ENCODE assay signal across 8 mouse cellular contexts in the genomic region with DNA sequence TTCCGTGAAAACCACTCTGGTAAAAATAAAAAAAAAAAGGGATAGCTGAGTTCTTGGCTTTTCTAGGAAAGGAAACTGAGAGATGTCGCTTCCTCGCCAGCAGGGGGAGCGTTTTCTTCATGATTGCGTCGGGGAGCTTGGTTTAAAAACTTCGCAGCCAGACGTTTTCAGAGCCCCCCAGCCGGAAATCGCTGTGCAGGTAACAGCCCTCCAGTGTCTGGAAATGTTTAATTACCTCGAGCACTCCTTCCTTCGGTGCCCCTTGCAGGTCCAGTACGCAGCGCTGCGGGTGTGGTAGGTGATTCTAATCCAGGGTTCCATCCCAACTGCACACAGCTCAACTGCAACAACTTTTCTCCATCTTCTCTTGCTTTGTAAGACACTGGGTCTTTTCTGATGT. TPM values are rescaled to one million over a fixed set of nuclear protein-coding genes. Genes with fewer than 3 reads are reported as not detected.
DNase-seq lines count a peak whose midpoint lies in the region; ATAC-seq lines count a peak whose summit lies in the region.

A gene (plus strand): TSS at position 146 of the 400 bp plus-strand sequence.

- intact Hi-C loops in left cerebral cortex, postnatal 25 days (cut with DNase I), result loop anchor here (2.0 to 10.0 kb wide), 6 partner anchors 315 to 1017 kb away; no protein-coding TSS in a partner anchor

- peaks cover 70% of the 10 kb centered on the region for H3K27me3 ChIP-seq in forebrain, embryonic 13.5 days
- peaks cover 58% of the 10 kb centered on the region for H3K27me3 ChIP-seq in hindbrain, embryonic 10.5 days (ENCODE audit: insufficient read depth, poor library complexity, severe bottlenecking)
- 0 out of 2 replicates have a peak, but pooled peaks cover 13% of the 10 kb centered on the region for H3K27me3 ChIP-seq in stomach, embryonic 15.5 days (replicated peaks)

- H3K4me1 ChIP-seq in brown adipose tissue, adult 24 weeks (ENCODE audit: control insufficient read depth, insufficient read depth, insufficient read length, low read length), result no peaks in the 10 kb centered on the region
- peaks cover 18% of the 10 kb centered on the region; the same call in 1 of the 2 replicates for H3K4me1 ChIP-seq in forebrain, embryonic 13.5 days
- peaks cover 18% of the 10 kb centered on the region for H3K4me1 ChIP-seq in hindbrain, embryonic 10.5 days (replicated peaks)
- H3K4me1 ChIP-seq in stomach, embryonic 15.5 days, result peaks cover 12% of the 10 kb centered on the region

- under 1% methylated on average over 15 of the region's 15 CpGs for WGBS in forebrain, embryonic 13.5 days
- 0% methylated on average over 15 of the region's 15 CpGs for WGBS in hindbrain, embryonic 10.5 days
- under 1% methylated on average over 15 of the region's 15 CpGs for WGBS in stomach, embryonic 15.5 days

- ATAC-seq in cerebellum, adult (ENCODE audit: insufficient number of reproducible peaks, low FRiP score, low TSS enrichment), result no peak
- ATAC-seq in forebrain, embryonic 13.5 days, result peak; percentile 25
- ATAC-seq in megakaryocyte progenitor cell, adult 5-6 weeks (replicated peaks; ENCODE audit: poor library complexity), result peak; percentile 66
- ATAC-seq in stomach, embryonic 15.5 days (ENCODE audit: insufficient read depth, low FRiP score, low read depth), result no peak

- peak within 1 kb of the TSS; percentile 50 for H3K4me3 ChIP-seq in brown adipose tissue, adult 24 weeks (ENCODE audit: insufficient read depth, low read depth, low read length)
- peak within 1 kb of the TSS; percentile 30 for H3K4me3 ChIP-seq in forebrain, embryonic 13.5 days
- peak within 1 kb of the TSS; percentile 43 for H3K4me3 ChIP-seq in hindbrain, embryonic 10.5 days
- H3K4me3 ChIP-seq in stomach, embryonic 15.5 days (replicated peaks), result peak within 1 kb of the TSS; percentile 43

- H3K9me3 ChIP-seq in forebrain, embryonic 13.5 days (replicated peaks), result no peaks in the 10 kb centered on the region
- H3K9me3 ChIP-seq in hindbrain, embryonic 10.5 days, result no peaks in the 10 kb centered on the region
- H3K9me3 ChIP-seq in stomach, embryonic 15.5 days, result no peaks in the 10 kb centered on the region

- H3K36me3 ChIP-seq in forebrain, embryonic 13.5 days (ENCODE audit: poor library complexity, severe bottlenecking), result no peaks in the 10 kb centered on the region
- no peaks in the 10 kb centered on the region for H3K36me3 ChIP-seq in hindbrain, embryonic 10.5 days
- H3K36me3 ChIP-seq in stomach, embryonic 15.5 days, result no peaks in the 10 kb centered on the region

- H3K4me2 ChIP-seq in forebrain, embryonic 13.5 days, result peak within 1 kb of the TSS; percentile 62
- peak within 1 kb of the TSS; percentile 67 for H3K4me2 ChIP-seq in stomach, embryonic 15.5 days

- no peak within 1 kb of the TSS for H3K9ac ChIP-seq in forebrain, embryonic 13.5 days
- H3K9ac ChIP-seq in stomach, embryonic 15.5 days, result no peak within 1 kb of the TSS

- DNase-seq in cerebellum, adult 11 months, result peak; percentile 26
- DNase-seq in hindbrain, embryonic 10.5 days (ENCODE audit: low spot score), result peak; percentile 69
- DNase-seq in left cerebral cortex, postnatal 25 days (ENCODE audit: low spot score in 2 of 2), result peak; percentile 59 to 62

- H3K27ac ChIP-seq in brown adipose tissue, adult 24 weeks (replicated peaks; ENCODE audit: low read depth, low read length), result no peak within 1 kb of the TSS
- H3K27ac ChIP-seq in forebrain, embryonic 13.5 days, result no peak within 1 kb of the TSS
- H3K27ac ChIP-seq in hindbrain, embryonic 10.5 days, result no peak within 1 kb of the TSS
- H3K27ac ChIP-seq in stomach, embryonic 15.5 days, result no peak within 1 kb of the TSS

RNA-seq across cellular contexts. Expression of the gene that starts here (rescaled TPM):
- 1.3 and 3.8 TPM in 2 replicates for polyA plus RNA-seq in brown adipose tissue, adult 24 weeks (2012; ENCODE audit: insufficient read depth, insufficient read length, missing spikeins)
- polyA plus RNA-seq in forebrain, embryonic 13.5 days (2015; fragmentation: Nextera tagmentation; extraction: Ambion mirVana), result 3.6 and 3.8 TPM in 2 replicates
- polyA plus RNA-seq in hindbrain, embryonic 10.5 days (2016; fragmentation: Nextera tagmentation; extraction: Ambion mirVana), result 5.1 and 7.8 TPM in 2 replicates
- total RNA-seq in left cerebral cortex, postnatal 25 days (2021), result 1 to 10 TPM; 2.3 to 3.6 TPM
- total RNA-seq in megakaryocyte progenitor cell, adult 5-6 weeks (2015), result not detected in 2 replicates
- not detected in 2 replicates for total RNA-seq in megakaryocyte progenitor cell, adult 5-6 weeks (2017)
- 45.5 and 47.2 TPM in 2 replicates for polyA plus RNA-seq in stomach, embryonic 15.5 days (2015; fragmentation: Nextera tagmentation; extraction: Ambion mirVana)

Comparison
In these comparisons a context has a peak if more than half of its experiments do, and no peak if none do; other contexts are left out.
1. Peak in ATAC-seq in megakaryocyte progenitor cell, adult 5-6 weeks; RNA of the gene not detected or under 1 TPM.